16 mouse cellular contexts compared by ENCODE assay signal in genomic region chr2:104851686-104852085, GRCm38 (mm10). TPM values are rescaled to one million over a fixed set of nuclear protein-coding genes. Genes with fewer than 3 reads are reported as not detected.
DNase-seq lines count a peak whose midpoint lies in the region; ATAC-seq and TF ChIP-seq lines count a peak whose summit lies in the region.
"Had no signal": no experiment of that assay in that cellular context is flagged by ENCODE, and none has a peak within 500 bp of the region (broad histone marks: within the 10 kb centered on the region; RNA-seq: fewer than 3 reads in every experiment).

No protein-coding gene starts in this region.

- 48% methylated on average over 5 of the region's 5 CpGs for WGBS in midbrain, embryonic 11.5 days
- WGBS in midbrain, embryonic 10.5 days = 52% methylated on average over 5 of the region's 5 CpGs

- DNase-seq in midbrain, embryonic 11.5 days (ENCODE audit: low spot score, missing footprints) = peak; percentile 77
- DNase-seq in midbrain, embryonic 10.5 days (ENCODE audit: low spot score) = no peak
- DNase-seq in ES-CJ7 (ENCODE audit: low read depth, low spot score) = peak; percentile 23
- DNase-seq in brain, embryonic 14.5 days (ENCODE audit: low read depth) = peak; percentile 17
- DNase-seq in retina, embryonic 14.5 days (ENCODE audit: low spot score) = peak; percentile 26
- no peak for DNase-seq in right cerebral cortex, postnatal 4 days
- DNase-seq: adrenal gland, adult 8-10 months; kidney, adult 11 months; kidney, postnatal 10 days; right cerebral cortex, postnatal 14 days had no signal

- no peaks in the 10 kb centered on the region for H3K9me3 ChIP-seq in midbrain, embryonic 11.5 days (ENCODE audit: control insufficient read depth, low read length)
- no peaks in the 10 kb centered on the region for H3K9me3 ChIP-seq in midbrain, embryonic 10.5 days (replicated peaks)
- H3K9me3 ChIP-seq: embryonic facial prominence, embryonic 15.5 days; heart, embryonic 15.5 days; hindbrain, embryonic 13.5 days; limb, embryonic 13.5 days had no signal

- H3K4me1 ChIP-seq in midbrain, embryonic 11.5 days (ENCODE audit: control insufficient read depth, insufficient read depth, low read length) = no peaks in the 10 kb centered on the region
- peaks cover 16% of the 10 kb centered on the region for H3K4me1 ChIP-seq in midbrain, embryonic 10.5 days

- no peak overlapping the region for H3K4me2 ChIP-seq in midbrain, embryonic 11.5 days
- H3K4me2 ChIP-seq: embryonic facial prominence, embryonic 15.5 days; heart, embryonic 15.5 days; hindbrain, embryonic 13.5 days; limb, embryonic 13.5 days had no signal

- H3K4me3 ChIP-seq in midbrain, embryonic 11.5 days (ENCODE audit: low read depth, low read length) = no peak overlapping the region
- no peak overlapping the region for H3K4me3 ChIP-seq in midbrain, embryonic 10.5 days
- H3K4me3 ChIP-seq: embryonic facial prominence, embryonic 15.5 days; heart, embryonic 15.5 days; hindbrain, embryonic 13.5 days; limb, embryonic 13.5 days had no signal

- no peaks in the 10 kb centered on the region for H3K36me3 ChIP-seq in midbrain, embryonic 11.5 days (ENCODE audit: control insufficient read depth, insufficient read depth, low read length)
- no peaks in the 10 kb centered on the region for H3K36me3 ChIP-seq in midbrain, embryonic 10.5 days
- H3K36me3 ChIP-seq: embryonic facial prominence, embryonic 15.5 days; heart, embryonic 15.5 days; hindbrain, embryonic 13.5 days; limb, embryonic 13.5 days had no signal

- no peak for ATAC-seq in midbrain, embryonic 11.5 days (ENCODE audit: low FRiP score)
- no peak for ATAC-seq in frontal cortex, adult (ENCODE audit: low TSS enrichment)

- H3K27me3 ChIP-seq in midbrain, embryonic 11.5 days (ENCODE audit: control insufficient read depth, insufficient read depth, low read length) = peaks cover 8% of the 10 kb centered on the region
- H3K27me3 ChIP-seq in midbrain, embryonic 10.5 days (ENCODE audit: low read depth, poor library complexity, severe bottlenecking) = peaks cover 44% of the 10 kb centered on the region

- H3K27ac ChIP-seq in midbrain, embryonic 11.5 days (ENCODE audit: low read depth, low read length) = no peak overlapping the region
- no peak overlapping the region for H3K27ac ChIP-seq in midbrain, embryonic 10.5 days (replicated peaks)
- H3K27ac ChIP-seq: embryonic facial prominence, embryonic 15.5 days; heart, embryonic 15.5 days; hindbrain, embryonic 13.5 days; limb, embryonic 13.5 days; macrophage had no signal

- TF ChIP-seq POLR2A in brain, embryonic 14.5 days (IDR thresholded peaks at IDR 0.05; ENCODE audit: borderline replicate concordance, extremely low read depth, insufficient read depth, insufficient read length, poor library complexity, severe bottlenecking) = no peak

- no peak for TF ChIP-seq CTCF in brain, embryonic 14.5 days (IDR thresholded peaks at IDR 0.05; ENCODE audit: borderline replicate concordance, extremely low read depth, insufficient read depth, insufficient read length)

- H3K9ac ChIP-seq in midbrain, embryonic 11.5 days (ENCODE audit: low read length) = no peak overlapping the region
- H3K9ac ChIP-seq: embryonic facial prominence, embryonic 15.5 days; heart, embryonic 15.5 days; hindbrain, embryonic 13.5 days; limb, embryonic 13.5 days had no signal

RNA-seq across cellular contexts. Expression of gene Prrg4, which starts 2.0 kb away (rescaled TPM):
- polyA plus RNA-seq in midbrain, embryonic 11.5 days (2014; fragmentation: Nextera tagmentation; extraction: Ambion mirVana) = 0.22 and 0.37 TPM in 2 replicates
- polyA plus RNA-seq in midbrain, embryonic 10.5 days (2016; fragmentation: Nextera tagmentation; extraction: Ambion mirVana) = 0.35 and 0.93 TPM in 2 replicates
- 0.20 and 0.55 TPM in 2 replicates for polyA plus RNA-seq in brain, embryonic 14.5 days (2012; rRNA removed)

RNA-seq across cellular contexts. Expression of gene Ccdc73, which starts 15.9 kb away (rescaled TPM):
- 6.2 and 10.3 TPM in 2 replicates for polyA plus RNA-seq in midbrain, embryonic 11.5 days (2014; fragmentation: Nextera tagmentation; extraction: Ambion mirVana)
- 4.4 and 5.2 TPM in 2 replicates for polyA plus RNA-seq in midbrain, embryonic 10.5 days (2016; fragmentation: Nextera tagmentation; extraction: Ambion mirVana)
- 3.4 and 4.1 TPM in 2 replicates for polyA plus RNA-seq in brain, embryonic 14.5 days (2012; rRNA removed)

RNA-seq across cellular contexts. Expression of gene Qser1, which starts 35.1 kb away (rescaled TPM):
- polyA plus RNA-seq in midbrain, embryonic 11.5 days (2014; fragmentation: Nextera tagmentation; extraction: Ambion mirVana) = 15.2 and 18.1 TPM in 2 replicates
- 9.2 and 9.3 TPM in 2 replicates for polyA plus RNA-seq in midbrain, embryonic 10.5 days (2016; fragmentation: Nextera tagmentation; extraction: Ambion mirVana)
- polyA plus RNA-seq in brain, embryonic 14.5 days (2012; rRNA removed) = 20.4 and 21.9 TPM in 2 replicates

Comparison
In these comparisons a context has a peak if more than half of its experiments do, and no peak if none do; other contexts are left out.
1. DNase-seq: peak in midbrain, embryonic 11.5 days (single experiment), ES-CJ7 (single experiment), brain, embryonic 14.5 days (single experiment) and retina, embryonic 14.5 days (single experiment); none in midbrain, embryonic 10.5 days (single experiment) and right cerebral cortex, postnatal 4 days (single experiment).